Mouse (Mus musculus) T-helper 17 cell (primary cell): ENCODE measurements around the gene Omp.

Experiments used
- in situ Hi-C, 2 experiments: fragments of 300-600 bp; cut with MboI, MseI; formaldehyde crosslinking; loops; 1 replicate in 1 of 2; 2 replicates in 1 of 2; pipeline ENCODE4 v1.15.1; 2025; ENCODE audit warnings: high pct_unique_total_duplicates in 2 of 2

Gene Omp

DNA sequence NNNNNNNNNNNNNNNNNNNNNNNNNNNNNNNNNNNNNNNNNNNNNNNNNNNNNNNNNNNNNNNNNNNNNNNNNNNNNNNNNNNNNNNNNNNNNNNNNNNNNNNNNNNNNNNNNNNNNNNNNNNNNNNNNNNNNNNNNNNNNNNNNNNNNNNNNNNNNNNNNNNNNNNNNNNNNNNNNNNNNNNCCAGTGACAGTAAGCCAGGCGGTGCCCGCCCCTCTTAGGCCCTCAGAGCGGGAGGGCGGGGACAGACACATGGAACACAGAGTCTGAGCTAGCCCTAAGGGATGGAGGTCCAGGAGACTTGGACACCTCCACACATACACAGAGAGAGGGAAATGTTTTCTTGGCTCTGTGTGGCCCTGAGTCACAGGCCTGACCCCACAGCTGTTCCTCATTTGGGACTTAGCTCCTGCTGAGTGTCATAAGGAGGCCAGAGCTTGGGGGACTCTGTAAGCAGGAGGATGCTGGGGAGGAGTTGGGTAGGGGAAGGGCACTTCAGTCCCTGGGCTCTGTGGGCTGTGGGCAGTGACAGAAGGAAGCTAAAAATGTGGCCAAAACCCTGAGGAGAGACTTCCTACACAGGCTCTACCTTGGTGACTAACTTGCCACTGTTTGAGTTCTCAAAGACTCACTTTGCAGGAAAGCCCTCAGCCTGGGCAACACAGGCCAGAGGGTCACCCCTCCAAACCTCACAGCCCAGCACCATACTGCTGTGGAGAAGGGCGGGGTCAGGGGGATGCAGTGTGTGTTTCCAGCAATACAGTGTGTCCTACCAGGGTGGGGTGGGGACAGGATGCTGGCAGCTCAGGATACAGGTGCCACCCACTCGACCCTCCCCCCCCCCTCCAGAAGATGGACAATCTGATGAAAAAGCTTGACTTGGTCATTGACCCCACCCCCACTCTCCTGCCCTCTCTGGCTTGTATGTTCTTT is 26.1 kb upstream of the Omp start:
- in situ Hi-C loops, result no loop called here

DNA sequence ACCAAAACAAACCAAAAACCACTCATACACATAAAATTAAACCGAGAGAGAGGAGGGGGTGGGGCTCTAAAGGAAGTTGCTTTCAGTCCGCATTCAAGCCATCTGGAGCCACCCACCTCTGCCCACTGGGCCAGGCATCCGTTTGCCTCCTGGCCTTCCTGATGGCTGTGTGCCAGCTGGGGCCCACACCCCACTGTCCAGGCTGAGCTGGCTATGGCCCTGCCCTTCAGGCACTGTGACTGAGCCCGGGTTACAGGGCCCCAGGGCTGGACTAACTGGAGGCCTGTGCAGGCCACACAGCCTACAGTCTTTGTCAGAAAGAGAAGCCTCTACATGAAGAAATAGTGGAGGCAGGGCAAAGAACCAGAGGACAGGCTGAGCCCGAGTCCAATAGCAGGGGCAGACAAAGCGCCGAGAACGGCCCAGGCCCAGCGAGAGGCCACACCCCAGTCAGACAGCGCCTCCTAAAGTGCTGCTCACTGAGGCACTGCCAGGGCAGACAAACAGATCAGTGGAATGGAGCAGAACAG is 19.8 kb upstream of the Omp start:
- in situ Hi-C loops, result no loop called here

- in situ Hi-C loops, result no loop called here
Measured at GRCm38 (mm10) chr7:98164382-98164998, 19.2 kb upstream of the Omp start.

- in situ Hi-C loops, result no loop called here
Measured at GRCm38 (mm10) chr7:98163700-98164099, 18.4 kb upstream of the Omp start.

DNA sequence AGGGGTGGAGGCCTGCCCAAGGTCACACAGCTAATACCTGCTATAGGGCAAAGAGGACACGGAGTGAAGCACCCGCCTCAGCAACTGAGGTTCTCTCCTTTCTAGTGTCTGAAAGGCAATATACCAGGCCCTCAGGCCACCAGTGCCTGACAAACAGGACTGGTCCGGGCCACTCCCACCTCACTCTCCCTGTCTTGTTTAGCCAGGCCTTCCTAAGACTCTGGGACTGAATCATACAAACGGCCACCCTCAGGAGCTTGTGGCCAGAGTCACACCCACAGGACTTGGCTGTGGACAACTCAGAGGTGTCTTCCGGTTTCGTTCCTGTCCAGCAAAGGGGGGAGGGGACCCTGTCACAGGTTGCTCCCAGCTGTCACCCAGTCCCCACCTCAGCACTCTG is 16.9 kb upstream of the Omp start:
- in situ Hi-C loops, result no loop called here

- in situ Hi-C loops, result no loop called here
Measured at GRCm38 (mm10) chr7:98160041-98160740, 14.9 kb upstream of the Omp start.

DNA sequence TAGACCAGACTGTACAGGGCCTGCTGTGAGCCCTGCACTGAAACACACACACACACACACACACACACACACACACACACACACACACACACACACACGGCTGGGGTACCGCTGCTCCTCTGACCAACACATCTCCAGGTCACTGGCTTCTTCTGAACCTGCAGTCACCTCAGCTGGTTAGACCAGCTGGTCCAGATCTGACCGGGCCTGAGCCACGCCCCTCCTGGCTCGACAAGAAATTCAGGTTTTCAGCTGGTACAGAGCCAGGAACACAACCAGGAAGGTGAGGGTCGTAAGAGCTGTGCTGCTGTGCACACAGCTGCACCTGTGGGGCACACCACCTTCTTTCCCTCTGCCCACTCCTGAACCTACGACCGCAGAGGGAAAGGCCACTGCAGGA is 13.2 kb upstream of the Omp start:
- in situ Hi-C loops, result no loop called here

GRCm38 (mm10) chr7:98157636-98158332 is 12.5 kb upstream of the Omp start:
- in situ Hi-C loops, result no loop called here

GRCm38 (mm10) chr7:98156280-98156665 is 11.0 kb upstream of the Omp start:
- in situ Hi-C loops, result no loop called here

- in situ Hi-C loops, result no loop called here
Measured at GRCm38 (mm10) chr7:98155546-98156279, 10.4 kb upstream of the Omp start.

DNA sequence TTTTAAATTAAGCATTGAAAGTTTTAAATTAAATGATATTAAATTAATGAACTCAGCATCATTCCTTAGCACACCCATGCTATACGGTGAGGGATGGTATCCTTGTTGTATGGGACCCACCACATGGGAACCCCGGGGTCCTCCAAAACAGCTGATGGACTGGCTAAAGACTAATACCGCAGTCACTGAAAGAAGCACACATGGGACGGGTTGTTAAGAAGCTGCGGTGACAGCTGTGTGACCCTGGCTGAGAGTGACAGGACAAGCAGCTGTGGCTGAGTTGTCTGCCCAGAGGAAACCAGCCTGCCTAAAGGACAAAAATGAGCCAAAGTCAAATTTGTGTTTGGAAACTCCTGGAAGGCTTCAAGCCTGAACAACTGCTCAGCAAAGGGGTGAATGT is 8.6 kb upstream of the Omp start:
- in situ Hi-C loops, result no loop called here

DNA sequence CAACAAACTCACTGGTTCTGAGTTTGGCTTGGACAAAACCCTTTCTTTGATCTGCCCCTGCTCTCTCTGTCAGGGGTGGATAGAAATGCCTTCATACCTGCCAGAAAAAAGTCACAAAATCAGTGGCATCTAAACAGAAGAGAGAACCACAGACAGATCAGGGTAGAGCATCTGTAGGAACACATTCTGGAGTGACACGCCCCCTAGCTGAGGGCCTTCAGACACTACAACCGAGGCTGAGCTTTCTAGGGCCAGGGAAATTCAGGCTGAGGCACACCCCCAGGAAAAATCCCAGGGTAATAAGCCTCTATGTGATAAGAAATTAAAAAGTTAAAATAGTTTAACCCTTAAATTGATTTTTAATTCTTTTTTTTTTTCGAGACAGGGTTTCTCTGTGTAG is 8.0 kb upstream of the Omp start:
- in situ Hi-C loops, result no loop called here

DNA sequence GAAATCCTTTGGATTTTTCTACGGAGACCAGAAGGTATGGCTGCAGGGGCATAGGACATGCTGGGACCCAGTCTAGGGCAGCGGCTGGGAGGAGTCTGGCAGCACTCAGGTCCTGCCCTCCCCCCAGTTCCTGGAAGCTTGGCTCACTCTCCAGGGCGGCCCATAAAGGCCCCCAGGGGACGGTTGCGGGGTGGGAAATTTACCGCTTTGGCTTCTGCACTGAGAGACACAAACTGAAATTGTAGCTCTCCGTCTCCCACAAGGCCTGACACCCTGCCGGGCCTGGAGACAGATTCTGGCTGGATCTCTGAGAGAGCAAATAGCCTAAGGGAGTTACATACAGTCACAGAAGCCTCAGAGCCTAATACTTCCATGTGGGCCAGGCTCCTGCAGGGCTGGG is 7.1 kb upstream of the Omp start:
- in situ Hi-C loops, result no loop called here

DNA sequence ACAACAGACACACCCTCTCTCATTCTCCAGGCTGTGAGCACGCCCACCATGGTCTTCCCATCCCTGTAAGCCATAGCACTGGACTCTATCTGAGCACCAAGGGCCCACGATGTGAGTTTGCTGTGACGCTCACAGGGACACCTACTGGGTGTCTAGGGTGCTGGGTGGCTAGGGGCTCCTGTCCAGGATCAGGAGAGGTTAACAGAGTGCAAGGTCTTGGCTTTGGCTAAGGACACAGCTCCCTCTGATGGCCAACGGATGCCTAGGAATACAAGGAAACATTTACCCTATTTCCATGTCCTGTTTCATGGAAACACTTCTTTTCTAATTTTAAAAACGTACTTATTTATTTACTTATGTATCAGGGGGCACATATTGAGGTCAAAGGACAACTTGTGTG is 5.2 kb upstream of the Omp start:
- in situ Hi-C loops, result no loop called here

DNA sequence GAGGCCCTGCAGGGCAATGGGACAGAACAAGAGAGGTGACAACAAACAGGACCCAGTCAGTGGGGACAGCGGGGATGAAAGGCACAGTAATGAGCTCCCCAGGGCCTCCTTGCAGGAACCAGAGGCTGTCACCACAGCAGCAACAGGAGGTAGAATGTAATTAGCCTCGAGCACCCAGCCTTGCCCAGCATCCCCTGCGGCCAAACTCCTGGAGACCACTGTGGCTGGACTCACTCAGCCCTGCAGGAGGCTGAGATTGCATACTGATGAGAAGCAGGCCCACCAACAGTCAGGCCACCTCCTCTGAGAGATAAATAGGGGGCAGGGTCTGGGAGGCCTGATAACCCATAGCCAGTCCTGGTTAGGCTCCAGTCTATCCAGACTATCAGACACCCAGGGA is 4.5 kb upstream of the Omp start:
- in situ Hi-C loops, result loop anchor here in 1 of 2 experiments (10.0 kb wide), 1 partner anchor 605 kb away; no protein-coding TSS in a partner anchor

- in situ Hi-C loops, result loop anchor here in 1 of 2 experiments (10.0 kb wide), 1 partner anchor 606 kb away; no protein-coding TSS in a partner anchor
Measured at GRCm38 (mm10) chr7:98148721-98149407, 3.6 kb upstream of the Omp start.

- in situ Hi-C loops, result loop anchor here in 1 of 2 experiments (10.0 kb wide), 1 partner anchor 607 kb away; no protein-coding TSS in a partner anchor
Measured at GRCm38 (mm10) chr7:98147766-98148165, 2.5 kb upstream of the Omp start.

DNA sequence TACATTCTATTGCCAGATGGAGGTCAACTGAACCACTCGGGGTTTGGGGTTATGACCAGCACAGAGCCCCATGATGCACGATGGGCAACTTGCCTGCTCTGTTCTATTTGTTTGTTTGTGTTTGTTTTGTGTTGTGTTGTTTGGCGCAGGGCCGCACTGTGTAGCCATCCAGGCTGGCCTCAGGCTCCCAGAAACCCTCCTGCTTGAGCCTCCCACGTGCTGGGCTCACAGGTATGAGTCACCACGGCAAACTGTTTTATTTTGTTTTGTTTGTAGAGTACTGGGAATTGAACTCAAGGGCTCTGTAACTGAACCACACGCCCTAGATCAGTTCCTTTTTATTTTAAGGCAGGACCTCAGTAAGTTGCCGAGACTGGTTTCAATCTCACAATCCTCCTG is 1.1 kb upstream of the Omp start:
- in situ Hi-C loops, result loop anchor here in 1 of 2 experiments (10.0 kb wide), 1 partner anchor 608 kb away; no protein-coding TSS in a partner anchor

DNA sequence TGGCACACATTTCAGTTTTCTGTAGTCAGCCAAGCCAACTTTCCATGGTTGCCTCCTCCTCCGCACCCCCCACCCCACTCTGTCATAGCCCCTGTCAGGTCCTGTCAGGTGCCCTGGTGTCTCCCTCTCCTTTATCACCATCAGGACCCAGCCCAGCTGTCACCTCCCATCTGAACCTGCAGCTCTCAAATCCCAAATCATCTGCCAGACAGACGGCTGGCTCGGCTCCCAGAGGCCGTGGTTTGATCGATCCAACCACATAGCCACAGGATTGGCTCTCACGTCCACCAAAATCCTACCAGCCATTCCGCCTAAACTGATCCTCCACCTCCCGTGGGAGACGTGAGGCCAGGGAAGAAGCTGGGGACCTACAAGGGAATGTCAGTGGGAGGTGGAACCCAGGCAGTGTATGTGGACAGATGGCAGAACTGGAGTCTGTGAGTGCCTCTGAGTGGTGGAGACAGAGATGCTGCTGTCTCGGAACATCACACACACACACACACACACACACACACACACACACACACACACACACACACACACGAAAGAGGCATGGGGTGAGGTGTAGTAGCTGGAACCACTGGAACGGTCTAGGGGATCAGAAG is 642 bp upstream of the Omp start:
- in situ Hi-C loops, result loop anchor here in 1 of 2 experiments (10.0 kb wide), 1 partner anchor 609 kb away; no protein-coding TSS in a partner anchor
